Mouse (Mus musculus) embryonic facial prominence, embryonic 14.5 days (tissue): ENCODE measurements around the gene Spta1. TPM values are rescaled to one million over a fixed set of nuclear protein-coding genes. Genes with fewer than 3 reads are reported as not detected.

Source experiments
- ATAC-seq: fragments of 200-750 bp; cut with Nextera tagmentation; 2 replicates; pipeline ENCODE4 v1.8.0; 2017; ENCODE audit warnings: low read depth, moderate number of reproducible peaks, moderate TSS enrichment
- DNase-seq: peaks from one replicate; pipeline ENCODE4 v3.0.0-alpha.2; 2015; ENCODE audit warnings: low spot score
- H3K27ac ChIP-seq: fragments of 300-500 bp; sonication (generic); replicated peaks from 2 replicates; pipeline ENCODE4 v1.5.1; 2014; ENCODE audit warnings: low read depth, mild to moderate bottlenecking, low read length, moderate library complexity
- H3K27me3 ChIP-seq: fragments of 300-500 bp; sonication (generic); replicated peaks from 2 replicates; pipeline ENCODE4 v1.6.1; 2014; ENCODE audit warnings: low read length; ENCODE audit not compliant: control insufficient read depth, insufficient read depth
- H3K36me3 ChIP-seq: fragments of 300-500 bp; sonication (generic); 2 replicates; pipeline ENCODE4 v1.6.1; 2014; ENCODE audit warnings: low read length, mixed read lengths; ENCODE audit not compliant: control insufficient read depth, insufficient read depth
- H3K4me1 ChIP-seq: fragments of 300-500 bp; sonication (generic); 2 replicates; pipeline ENCODE4 v1.6.1; 2014; ENCODE audit warnings: antibody characterized with exemption, low read length; ENCODE audit not compliant: control insufficient read depth, insufficient read depth
- H3K4me2 ChIP-seq: fragments of 300-500 bp; sonication (generic); 2 replicates; pipeline ENCODE4 v1.6.1; 2014; ENCODE audit warnings: low read depth, mild to moderate bottlenecking, low read length, moderate library complexity, mixed read lengths
- H3K4me3 ChIP-seq: fragments of 300-500 bp; sonication (generic); 2 replicates; pipeline ENCODE4 v1.5.1; 2014; ENCODE audit warnings: low read depth, mild to moderate bottlenecking, low read length
- H3K9ac ChIP-seq: fragments of 300-500 bp; sonication (generic); 2 replicates; pipeline ENCODE4 v1.6.1; 2014; ENCODE audit warnings: low read depth, mild to moderate bottlenecking, low read length, moderate library complexity, mixed read lengths
- H3K9me3 ChIP-seq: fragments of 300-500 bp; sonication (generic); 2 replicates; pipeline ENCODE4 v1.6.1; 2016; ENCODE audit warnings: low read length; ENCODE audit not compliant: control insufficient read depth
- WGBS: fragments of 180-500 bp; shearing (Covaris S2); extraction: QIAGEN DNeasy Blood & Tissue Kit; methylation state at CpG from one replicate; pipeline ENCODE4 v1.1.7; 2014; 5-methylcytosine and 5-hydroxymethylcytosine counted together
- polyA plus RNA-seq: library from polyadenylated mRNA; unstranded; fragments of >200 nt; fragmentation: Nextera tagmentation; extraction: Ambion mirVana; gene quantifications from 2 replicates; pipeline ENCODE4 v1.2.1, GENCODE M21; 2014

The Spta1 gene
- polyA plus RNA-seq = 0.47 and 0.57 TPM in 2 replicates

GRCm38 (mm10) chr1:174172605-174173004, at the start of gene Spta1:
Spta1 (plus strand) TSS chr1:174172776.
- Histone ChIP-seq H3K4me3 (no peak within 1 kb of the TSS), H3K36me3 (no peaks in the 10 kb centered on the region), H3K4me2 (no peak within 1 kb of the TSS), H3K9me3 (no peaks in the 10 kb centered on the region), H3K27me3 (no peaks in the 10 kb centered on the region), H3K4me1 (no peaks in the 10 kb centered on the region), H3K27ac (no peak within 1 kb of the TSS), H3K9ac (no peak within 1 kb of the TSS)
- 39% methylated on average over 3 of the region's 3 CpGs for WGBS
- ATAC-seq = no peak
- DNase-seq = peak; percentile 20

- Histone ChIP-seq H3K4me3 (no peak within 1 kb of the TSS), H3K4me2 (no peak within 1 kb of the TSS), H3K27ac (no peak within 1 kb of the TSS), H3K4me1 (no peaks in the 10 kb centered on the region), H3K27me3 (no peaks in the 10 kb centered on the region), H3K9ac (no peak within 1 kb of the TSS), H3K9me3 (no peaks in the 10 kb centered on the region), H3K36me3 (no peaks in the 10 kb centered on the region)
- whole genome bisulfite sequencing = 71% methylated on average over 3 of the region's 3 CpGs
- DNase-seq (no peak), ATAC-seq (no peak)
Measured at GRCm38 (mm10) chr1:174131217-174131616, 41.4 kb upstream of the Spta1 start, which contains the start of gene Olfr424. Olfr424 (plus strand) TSS chr1:174131517.

GRCm38 (mm10) chr1:174131999-174132398, 40.6 kb upstream of the Spta1 start:
- WGBS = 66% methylated on average over 3 of the region's 3 CpGs
- H3K9ac ChIP-seq = no peak overlapping the region
- DNase-seq = no peak

GRCm38 (mm10) chr1:174141384-174141783, 31.2 kb upstream of the Spta1 start:
- no peak for ATAC-seq
- 74% methylated on average over 2 of the region's 2 CpGs for WGBS

More at GRCm38 (mm10) chr1:174131999-174132398, 40.6 kb upstream of the Spta1 start:
- ATAC-seq = no peak
- Histone ChIP-seq H3K4me2 (no peak overlapping the region), H3K4me1 (no peaks in the 10 kb centered on the region), H3K36me3 (no peaks in the 10 kb centered on the region), H3K4me3 (no peak overlapping the region), H3K9me3 (no peaks in the 10 kb centered on the region), H3K27me3 (no peaks in the 10 kb centered on the region), H3K27ac (no peak overlapping the region)

GRCm38 (mm10) chr1:174146696-174147095, 25.9 kb upstream of the Spta1 start:
- Histone ChIP-seq H3K4me3 (no peak overlapping the region), H3K4me1 (no peaks in the 10 kb centered on the region), H3K27ac (no peak overlapping the region), H3K27me3 (no peaks in the 10 kb centered on the region), H3K4me2 (no peak overlapping the region), H3K36me3 (no peaks in the 10 kb centered on the region), H3K9me3 (no peaks in the 10 kb centered on the region), H3K9ac (no peak overlapping the region)
- ATAC-seq = no peak
- no peak for DNase-seq
- 90% methylated on average over 1 of the region's 1 CpGs for WGBS

More at GRCm38 (mm10) chr1:174141384-174141783, 31.2 kb upstream of the Spta1 start:
- Histone ChIP-seq H3K27ac (no peak overlapping the region), H3K27me3 (no peaks in the 10 kb centered on the region), H3K9me3 (no peaks in the 10 kb centered on the region), H3K4me3 (no peak overlapping the region), H3K36me3 (no peaks in the 10 kb centered on the region), H3K4me1 (no peaks in the 10 kb centered on the region), H3K9ac (no peak overlapping the region), H3K4me2 (no peak overlapping the region)
- DNase-seq = no peak

- Histone ChIP-seq H3K4me1 (no peaks in the 10 kb centered on the region), H3K9me3 (no peaks in the 10 kb centered on the region), H3K27ac (no peak overlapping the region), H3K36me3 (no peaks in the 10 kb centered on the region), H3K4me3 (no peak overlapping the region), H3K27me3 (no peaks in the 10 kb centered on the region), H3K9ac (no peak overlapping the region), H3K4me2 (no peak overlapping the region)
- ATAC-seq (no peak), DNase-seq (no peak)
- 78% methylated on average over 2 of the region's 2 CpGs for WGBS
Measured at GRCm38 (mm10) chr1:174149289-174149688, 23.3 kb upstream of the Spta1 start.

GRCm38 (mm10) chr1:174155333-174155732, 17.2 kb upstream of the Spta1 start, which contains the start of gene Olfr420:
Olfr420 (plus strand) TSS chr1:174155633.
- DNase-seq (no peak), ATAC-seq (no peak)
- no peaks in the 10 kb centered on the region for H3K4me1 ChIP-seq
- no peaks in the 10 kb centered on the region for H3K9me3 ChIP-seq
- no peak within 1 kb of the TSS for H3K27ac ChIP-seq
- H3K4me3 ChIP-seq = no peak within 1 kb of the TSS
- no peaks in the 10 kb centered on the region for H3K36me3 ChIP-seq
- H3K4me2 ChIP-seq = no peak within 1 kb of the TSS
- H3K9ac ChIP-seq = no peak within 1 kb of the TSS
- H3K27me3 ChIP-seq = no peaks in the 10 kb centered on the region
- WGBS = 76% methylated on average over 1 of the region's 1 CpGs

GRCm38 (mm10) chr1:174157622-174158021, 15.0 kb upstream of the Spta1 start:
- no peaks in the 10 kb centered on the region for H3K4me1 ChIP-seq
- 89% methylated on average over 3 of the region's 3 CpGs for WGBS
- no peak overlapping the region for H3K9ac ChIP-seq
- no peak overlapping the region for H3K27ac ChIP-seq
- no peaks in the 10 kb centered on the region for H3K27me3 ChIP-seq
- no peak for DNase-seq
- no peaks in the 10 kb centered on the region for H3K36me3 ChIP-seq
- no peak overlapping the region for H3K4me3 ChIP-seq
- no peak overlapping the region for H3K4me2 ChIP-seq
- no peaks in the 10 kb centered on the region for H3K9me3 ChIP-seq
- ATAC-seq = no peak

GRCm38 (mm10) chr1:174158512-174158911, 14.1 kb upstream of the Spta1 start:
- WGBS = 76% methylated on average over 1 of the region's 1 CpGs
- H3K9me3 ChIP-seq = no peaks in the 10 kb centered on the region

More at GRCm38 (mm10) chr1:174158512-174158911, 14.1 kb upstream of the Spta1 start:
- H3K4me3 ChIP-seq = no peak overlapping the region
- DNase-seq (no peak), ATAC-seq (no peak)
- no peaks in the 10 kb centered on the region for H3K36me3 ChIP-seq
- no peaks in the 10 kb centered on the region for H3K4me1 ChIP-seq
- no peaks in the 10 kb centered on the region for H3K27me3 ChIP-seq
- no peak overlapping the region for H3K27ac ChIP-seq
- H3K4me2 ChIP-seq = no peak overlapping the region
- H3K9ac ChIP-seq = no peak overlapping the region
